Mouse (Mus musculus): ENCODE data around the gene Igf2r.
"Not testable (repeated sequence)": the region's sequence is repeated elsewhere in the genome, so short reads cannot be mapped to it uniquely, and the experiment has no call there.

Gene Igf2r

DNA sequence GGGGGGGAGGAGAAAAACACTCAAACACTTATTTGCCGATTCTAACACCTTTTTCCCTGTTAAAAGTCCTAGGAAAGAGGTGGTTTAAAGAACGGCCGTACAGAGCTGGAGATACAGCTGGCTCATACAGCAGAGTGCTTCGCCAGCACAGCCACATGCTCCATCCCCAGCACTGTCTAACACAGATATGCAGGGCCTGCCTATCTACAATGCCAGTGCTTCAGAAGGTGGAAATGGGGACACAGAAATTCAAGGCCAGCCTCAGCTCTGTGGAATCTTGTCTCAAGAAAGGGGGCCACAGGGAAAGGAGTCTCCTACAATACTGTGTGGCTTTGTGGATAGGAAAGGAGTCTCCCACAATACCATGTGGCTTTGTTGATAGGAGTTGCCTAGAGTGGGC is 52.0 kb downstream of the Igf2r start:
- DNase-seq (ENCODE audit: low spot score in 2 of 2), result no peak

DNA sequence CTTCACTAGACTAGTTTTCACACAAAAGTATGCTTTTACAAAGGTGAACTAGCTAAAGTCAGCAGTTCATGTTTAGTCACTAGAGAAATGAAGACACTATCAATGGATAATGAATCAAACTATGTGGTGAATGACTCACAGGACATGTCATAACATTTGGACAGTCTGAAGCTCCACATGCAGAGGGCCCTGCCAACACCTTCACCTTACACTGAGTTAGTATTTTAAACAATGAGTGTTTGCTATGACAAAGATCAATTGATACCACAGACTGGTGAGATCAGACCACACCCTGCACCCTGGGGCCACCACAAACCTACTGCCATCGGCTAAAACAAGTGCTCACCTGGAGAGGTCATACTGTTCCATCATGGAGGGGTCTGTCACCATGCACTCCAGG is 54.4 kb downstream of the Igf2r start:
- no peak for DNase-seq (ENCODE audit: low spot score in 2 of 2)

DNA sequence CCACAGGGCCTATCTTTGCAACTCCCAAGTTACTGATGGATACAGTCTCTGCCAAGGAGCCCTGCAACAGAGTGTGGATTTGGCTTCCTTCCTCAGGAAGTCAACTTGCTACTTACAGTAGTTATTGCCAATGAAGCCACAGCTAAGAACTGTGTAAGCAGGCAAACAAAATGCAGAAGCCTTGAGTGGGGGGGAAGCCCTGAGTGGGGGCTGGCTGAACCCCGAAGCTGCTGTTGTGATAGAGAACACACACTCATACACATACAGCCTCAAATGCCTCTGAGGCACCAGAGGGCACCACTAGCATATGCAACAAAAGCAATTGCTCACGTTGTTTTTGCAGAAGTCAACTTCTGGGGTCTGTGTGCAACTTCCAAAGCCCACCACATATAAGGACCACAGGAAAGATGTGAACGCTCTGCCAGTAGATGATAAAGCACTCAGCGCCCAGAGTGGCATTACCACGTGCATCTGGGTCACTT is 55.3 kb downstream of the Igf2r start:
- DNase-seq (ENCODE audit: low spot score in 2 of 2), result no peak

DNA sequence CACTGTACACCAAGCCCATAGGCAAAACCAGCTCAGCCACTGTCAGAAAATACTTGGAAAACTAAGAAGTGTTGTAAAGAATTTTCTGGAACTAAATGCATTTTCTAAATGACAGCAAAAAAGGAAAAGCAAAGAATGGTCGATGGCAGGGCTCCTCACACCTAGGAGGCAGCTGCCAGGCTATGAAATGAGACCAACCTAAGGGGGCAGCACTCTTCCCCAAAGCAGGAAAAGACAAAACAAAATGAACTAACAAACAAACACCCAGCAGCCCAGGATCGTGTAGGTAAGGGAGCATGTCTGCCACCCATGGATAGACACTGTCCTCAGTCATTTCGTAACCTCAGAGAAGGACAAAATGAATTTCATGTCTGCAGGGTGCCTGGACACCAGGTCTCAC is 56.5 kb downstream of the Igf2r start:
- DNase-seq (ENCODE audit: low spot score in 2 of 2), result no peak

DNA sequence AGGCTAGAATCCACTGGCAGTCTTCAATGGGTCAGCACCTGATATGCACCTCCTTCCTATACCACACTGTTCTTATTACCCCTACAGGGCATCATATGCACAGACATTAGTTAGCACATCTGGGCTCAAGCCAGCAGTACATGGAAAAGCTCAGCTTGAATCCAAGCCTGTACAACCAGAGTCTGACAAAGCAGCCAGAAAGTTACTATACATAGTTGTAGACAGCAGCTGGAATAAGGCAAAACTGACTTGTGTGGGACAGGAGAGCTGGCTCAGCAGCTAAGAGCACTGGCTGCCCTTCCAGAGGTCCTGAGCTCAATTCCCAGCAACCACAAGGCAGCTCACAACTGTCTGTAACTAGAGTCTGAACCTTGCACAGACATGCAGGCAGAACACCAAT is 57.3 kb downstream of the Igf2r start:
- no peak for DNase-seq (ENCODE audit: low spot score in 2 of 2)

DNA sequence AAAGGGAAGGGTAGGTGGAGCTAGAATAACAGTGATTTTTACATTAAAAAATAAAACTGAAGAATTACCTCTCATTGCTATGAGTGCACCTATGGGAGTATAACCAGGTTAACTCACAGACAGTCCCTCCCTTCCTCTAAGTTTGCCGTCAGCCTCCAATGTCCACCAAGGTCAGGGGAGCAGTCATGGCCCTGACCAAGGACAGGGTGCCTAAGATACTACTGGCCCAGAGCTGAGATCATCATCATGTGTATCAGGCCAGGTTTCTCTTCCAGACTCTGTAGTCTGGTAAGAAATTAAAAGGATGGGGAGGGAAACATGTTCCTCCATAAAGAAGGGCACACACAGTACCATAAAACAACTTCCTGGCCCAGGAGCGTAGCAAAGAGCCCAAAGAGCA is 58.5 kb downstream of the Igf2r start:
- no peak for DNase-seq (ENCODE audit: low spot score in 2 of 2)

DNA sequence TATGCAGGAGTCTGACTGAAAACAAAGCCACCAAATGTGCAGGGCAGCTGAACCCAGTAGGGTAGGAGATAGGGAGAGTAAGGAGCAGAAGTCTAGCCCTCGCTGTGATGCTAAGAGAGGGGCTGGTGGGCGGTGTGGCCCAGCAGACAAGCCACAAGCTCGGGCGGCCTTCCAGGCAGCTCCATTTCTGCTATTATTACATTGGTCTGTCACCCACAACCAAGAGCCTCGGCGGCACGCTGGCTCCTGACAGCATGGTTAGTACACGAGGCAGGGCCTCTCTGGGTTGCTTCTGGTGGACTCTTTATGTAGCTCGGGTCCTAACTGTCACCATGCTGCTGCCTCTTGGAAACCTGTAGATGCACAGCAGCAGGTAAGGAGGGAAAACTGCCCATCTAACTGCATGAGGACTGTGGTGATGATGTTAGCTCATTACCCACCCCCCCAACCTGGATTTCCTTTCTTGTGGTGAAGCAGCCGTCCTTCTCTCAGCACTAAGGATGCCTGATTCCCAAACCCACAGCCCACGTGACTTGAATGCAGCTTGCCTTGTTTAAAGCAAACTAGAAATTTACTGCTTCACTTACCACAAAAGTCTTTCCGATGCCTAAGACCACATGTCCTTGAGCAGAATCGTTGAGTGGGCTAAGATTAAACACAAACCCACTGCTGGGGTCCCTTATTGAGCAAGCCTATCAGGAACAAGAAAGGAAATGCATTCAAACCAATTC is 59.2 kb downstream of the Igf2r start:
- DNase-seq (ENCODE audit: low spot score in 2 of 2), result no peak

DNA sequence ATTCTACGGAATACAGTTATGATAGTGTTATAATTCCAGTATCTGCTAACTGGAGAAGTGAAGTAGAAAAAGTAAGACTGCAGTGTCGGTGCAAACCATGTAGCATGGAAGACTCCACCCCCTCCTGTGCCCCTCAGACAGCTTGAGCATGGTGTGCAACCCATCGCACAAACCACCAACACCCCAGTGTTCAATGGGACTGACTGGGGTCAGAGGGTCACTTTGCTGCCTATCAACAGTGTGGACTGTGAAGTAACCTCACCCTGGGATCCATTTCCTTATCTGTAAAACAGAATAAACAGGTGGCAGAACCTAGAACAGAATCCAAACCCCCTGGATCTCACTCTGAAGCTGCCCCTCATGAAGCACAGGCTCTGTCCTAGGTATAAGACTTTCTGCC is 61.1 kb downstream of the Igf2r start:
- DNase-seq (ENCODE audit: low spot score in 2 of 2), result no peak

DNA sequence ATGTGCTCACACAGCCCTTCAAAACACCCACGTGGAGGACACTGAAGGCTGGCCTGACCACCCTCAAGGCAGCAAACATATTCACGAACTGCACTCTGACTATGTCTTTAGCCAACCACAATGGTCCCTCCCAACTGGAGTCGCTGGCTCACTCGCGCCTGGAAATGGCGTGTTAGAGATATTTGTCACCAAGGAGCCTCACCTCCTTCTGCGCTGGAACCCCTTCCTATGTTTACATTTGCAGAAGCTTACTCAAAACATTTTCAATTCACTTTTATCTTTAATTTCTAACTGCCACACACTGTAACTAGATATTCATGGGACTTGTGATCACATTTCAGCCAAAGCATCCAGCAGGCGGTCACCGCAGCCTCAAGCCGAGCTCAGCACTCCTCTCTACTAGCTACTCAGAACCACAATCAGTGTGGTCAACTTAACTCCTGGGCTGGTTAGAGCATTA is 62.8 kb downstream of the Igf2r start:
- DNase-seq (ENCODE audit: low spot score in 2 of 2), result no peak

DNA sequence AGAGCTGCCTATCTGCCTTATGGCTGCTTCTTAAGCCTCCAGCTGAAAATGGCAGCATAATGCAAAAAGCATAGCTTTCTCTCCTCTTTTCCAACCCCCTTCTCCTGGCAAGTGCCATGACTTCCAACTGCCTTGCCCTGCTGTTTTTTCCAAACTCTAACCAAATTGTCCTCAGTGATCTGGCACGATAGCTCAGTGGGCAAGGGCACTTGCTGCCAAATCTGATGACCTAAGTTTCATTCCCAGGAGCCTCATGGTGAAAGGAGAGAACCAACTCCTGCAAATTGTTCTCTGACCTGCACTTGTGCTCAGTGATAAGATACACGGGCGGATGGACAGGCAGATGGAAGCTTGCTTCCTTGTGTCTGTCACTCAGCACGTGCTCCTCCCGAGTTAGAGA is 66.6 kb downstream of the Igf2r start:
- DNase-seq (ENCODE audit: low spot score in 2 of 2), result no peak

DNA sequence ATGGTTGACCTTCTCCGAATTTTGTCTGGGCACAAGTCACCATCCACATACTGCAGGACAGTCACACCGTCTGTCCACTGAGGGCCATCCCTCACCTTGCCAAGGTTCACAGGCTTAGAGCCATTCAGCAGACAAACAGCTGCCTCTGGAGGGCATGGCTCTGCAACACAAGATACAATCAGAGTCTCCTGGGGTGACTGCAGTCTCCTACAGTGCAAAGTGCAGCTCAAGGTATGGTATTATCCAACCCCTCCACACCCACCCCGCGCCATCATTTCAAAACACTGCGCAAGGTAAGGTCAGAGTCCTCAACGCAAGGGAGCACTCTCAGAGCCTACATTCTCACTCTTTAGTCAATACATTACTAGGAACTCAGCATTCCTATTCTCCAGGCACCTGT is 69.1 kb downstream of the Igf2r start:
- no peak for DNase-seq (ENCODE audit: low spot score in 2 of 2)

DNA sequence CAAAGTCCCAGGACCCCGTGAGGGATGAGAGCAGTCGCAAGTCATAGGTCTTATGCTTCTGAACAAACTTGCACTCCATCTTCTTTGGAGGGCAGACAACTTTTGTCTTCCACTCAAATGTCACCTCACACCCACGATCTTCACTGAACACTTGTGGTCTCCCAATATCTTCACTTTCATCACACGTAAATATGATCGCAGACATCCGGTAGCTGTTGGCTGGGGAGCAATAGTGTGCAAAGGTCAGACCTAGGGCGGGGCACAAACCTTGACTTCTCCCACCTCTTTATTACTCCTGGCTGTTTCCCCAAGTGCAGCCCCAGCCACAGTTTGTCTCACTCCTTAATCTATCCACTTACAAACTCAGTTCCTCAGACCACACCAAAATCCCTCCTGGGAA is 77.6 kb downstream of the Igf2r start:
- DNase-seq (ENCODE audit: low spot score in 2 of 2), result no peak

DNA sequence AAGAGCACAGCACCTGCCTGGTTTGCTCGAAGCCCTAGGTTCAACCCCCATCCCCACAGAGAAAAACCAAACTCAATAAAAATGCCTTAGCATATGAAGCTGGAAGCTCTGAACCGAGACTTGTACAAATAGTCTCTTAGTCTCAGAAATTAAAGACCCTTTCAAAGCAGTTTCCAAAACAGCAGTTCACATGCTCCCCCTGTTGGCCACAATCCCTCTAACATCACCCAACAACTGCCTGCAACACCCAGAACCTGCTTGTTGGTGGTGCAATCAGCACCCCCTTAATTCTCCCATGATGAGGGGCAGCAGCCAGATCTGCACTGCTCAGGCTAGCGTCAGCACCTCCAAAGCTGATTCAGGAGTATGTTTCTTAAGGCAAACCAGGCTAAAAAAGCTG is 79.9 kb downstream of the Igf2r start:
- DNase-seq (ENCODE audit: low spot score in 2 of 2), result peak in 1 of 2 experiments; percentile 60

DNA sequence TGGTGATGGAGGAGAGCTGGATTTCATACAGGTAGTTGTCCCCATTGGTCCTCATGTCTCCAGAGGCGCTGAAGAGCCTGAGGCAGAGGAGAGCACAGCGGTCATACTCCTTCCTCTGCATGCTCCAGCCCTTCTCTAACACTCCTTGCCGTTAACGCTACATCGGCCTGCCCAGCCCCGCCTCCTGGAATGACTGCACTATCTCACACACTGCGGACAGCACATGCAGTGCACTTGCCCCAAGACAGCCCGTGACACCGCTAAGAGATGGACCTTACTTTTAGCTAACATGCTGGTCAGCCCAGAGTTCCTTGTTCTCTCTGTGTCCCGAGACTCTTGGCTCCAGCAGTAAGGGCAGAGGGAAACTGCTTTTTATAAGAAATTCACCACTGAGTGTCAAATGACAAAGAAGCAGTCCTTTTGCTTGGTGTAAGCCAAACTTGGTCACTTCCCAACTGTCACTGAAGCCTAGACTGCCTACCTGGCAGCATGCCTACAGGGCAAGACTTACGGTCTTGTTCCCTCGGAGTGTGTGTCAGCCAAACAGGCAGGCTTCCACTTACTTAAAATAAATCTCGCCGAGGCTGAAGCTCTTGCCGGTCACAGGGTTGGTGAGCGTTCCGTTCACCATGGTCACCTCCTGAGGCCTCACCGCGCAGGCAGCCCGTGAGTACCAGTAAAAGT is 80.9 kb downstream of the Igf2r start:
- peak in 1 of 2 experiments; percentile 35 for DNase-seq (ENCODE audit: low spot score in 2 of 2)

DNA sequence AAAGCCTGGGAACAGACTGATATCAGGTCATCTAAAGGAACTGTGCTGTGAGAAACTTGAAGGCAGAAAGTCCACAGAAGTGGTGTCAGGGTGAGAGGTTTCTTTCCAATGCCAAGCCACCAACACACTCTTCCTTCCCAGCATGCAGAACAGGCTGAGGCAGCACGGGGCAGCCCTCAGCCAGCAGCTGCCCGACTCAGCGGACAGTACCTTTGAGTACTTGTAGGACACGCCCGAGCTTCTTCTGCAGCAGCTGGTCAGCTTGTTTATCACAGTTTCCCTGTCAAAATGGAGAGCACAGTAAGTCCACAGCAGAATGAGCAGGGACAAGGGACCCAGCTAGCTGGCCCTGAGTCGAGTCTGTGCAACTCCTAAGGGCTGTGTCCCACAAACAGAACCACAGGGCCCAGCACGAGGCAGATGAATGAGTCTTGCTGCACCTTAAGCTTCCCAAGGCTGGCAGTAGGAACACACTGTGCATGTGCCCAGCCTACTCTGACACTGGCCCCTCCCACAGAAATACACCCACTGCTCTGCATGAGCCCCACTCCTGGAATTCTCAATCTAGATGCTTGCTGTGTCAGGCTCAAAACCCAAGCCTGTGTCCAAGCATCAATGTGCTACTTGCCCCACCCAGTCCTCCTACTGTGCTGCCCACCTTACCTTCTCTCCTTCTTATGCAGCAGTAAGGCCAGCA is 84.4 kb downstream of the Igf2r start:
- no peak for DNase-seq (ENCODE audit: low spot score in 2 of 2)

DNA sequence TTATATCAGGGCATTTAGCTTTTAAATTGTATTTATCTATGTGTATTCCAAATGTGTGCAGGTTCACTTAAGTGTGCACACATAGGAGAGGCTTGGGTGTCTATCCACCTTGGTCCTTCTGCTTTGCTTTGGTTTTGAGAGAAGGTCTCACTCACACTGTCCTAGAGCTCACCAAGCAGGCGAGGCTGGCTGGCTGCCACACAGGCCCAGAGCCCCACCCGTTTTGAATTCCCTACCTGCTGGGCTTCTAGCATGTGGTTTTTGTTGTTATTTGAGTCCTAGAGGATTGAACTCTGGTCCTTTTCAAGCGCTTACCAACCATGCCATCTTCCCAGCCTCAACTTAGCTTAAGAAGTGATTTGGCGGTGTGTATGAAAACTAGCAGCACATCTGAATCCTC is 85.1 kb downstream of the Igf2r start:
- no peak for DNase-seq (ENCODE audit: low spot score in 2 of 2)

DNA sequence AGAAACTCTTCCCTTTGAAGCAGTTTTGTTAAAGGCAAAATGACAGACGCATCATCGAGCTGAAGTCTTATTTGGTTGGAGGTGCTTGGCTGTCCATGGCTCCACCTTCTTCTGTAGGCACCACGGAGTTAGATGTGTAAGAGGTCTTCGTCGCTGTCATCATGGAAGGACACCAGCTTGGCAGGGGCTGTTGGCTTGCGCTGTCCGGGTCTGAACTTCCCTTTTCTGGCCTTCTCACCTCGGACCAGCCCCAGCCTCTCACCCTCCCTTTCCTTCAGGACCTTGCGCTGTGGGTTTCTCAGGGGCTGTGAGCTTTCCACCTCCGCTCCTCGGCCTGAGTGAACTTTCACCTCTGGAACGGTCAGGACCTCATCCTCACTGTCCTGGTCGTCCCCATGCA is 85.9 kb downstream of the Igf2r start:
- DNase-seq (ENCODE audit: low spot score in 2 of 2), result no peak

DNA sequence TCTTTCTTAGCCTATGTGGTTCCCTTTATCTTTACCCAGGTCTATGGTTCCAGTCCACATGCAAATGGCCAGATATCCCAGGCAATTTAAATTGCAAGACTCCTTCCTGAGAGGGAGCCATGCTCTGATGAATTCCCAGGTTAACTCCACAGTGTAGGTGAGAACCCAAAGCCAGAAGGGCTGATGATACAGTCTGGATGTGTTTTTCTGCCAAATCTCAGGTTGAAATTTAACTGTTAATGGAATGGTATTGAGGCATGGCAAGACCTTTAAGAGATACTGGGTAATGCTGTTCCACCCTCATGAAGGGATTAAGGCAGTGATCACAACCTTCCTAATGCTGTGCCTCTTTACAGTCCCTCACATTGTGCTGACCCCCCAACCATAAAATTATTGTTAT is 91.2 kb downstream of the Igf2r start:
- no peak for DNase-seq (ENCODE audit: low spot score in 2 of 2)

DNA sequence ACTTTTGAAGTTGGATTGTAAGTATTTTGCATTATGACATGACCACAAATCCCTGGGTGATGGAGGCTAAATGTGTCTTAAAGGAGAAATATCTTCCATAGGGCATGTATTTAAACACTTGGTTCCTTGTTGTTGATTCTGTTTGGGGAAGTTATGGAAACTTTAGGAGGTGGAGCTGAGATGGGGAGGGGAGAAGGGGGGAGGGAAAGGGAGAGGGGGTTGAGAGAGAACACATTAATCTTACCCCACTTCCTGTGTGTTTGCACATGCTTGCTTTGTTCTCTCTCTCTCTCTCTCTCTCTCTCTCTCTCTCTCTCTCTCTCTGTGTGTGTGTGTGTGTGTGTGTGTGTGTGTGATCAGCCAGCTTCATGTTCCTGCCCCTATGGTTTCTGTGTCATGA is 92.3 kb downstream of the Igf2r start:
- DNase-seq (ENCODE audit: low spot score in 2 of 2), result no peak

DNA sequence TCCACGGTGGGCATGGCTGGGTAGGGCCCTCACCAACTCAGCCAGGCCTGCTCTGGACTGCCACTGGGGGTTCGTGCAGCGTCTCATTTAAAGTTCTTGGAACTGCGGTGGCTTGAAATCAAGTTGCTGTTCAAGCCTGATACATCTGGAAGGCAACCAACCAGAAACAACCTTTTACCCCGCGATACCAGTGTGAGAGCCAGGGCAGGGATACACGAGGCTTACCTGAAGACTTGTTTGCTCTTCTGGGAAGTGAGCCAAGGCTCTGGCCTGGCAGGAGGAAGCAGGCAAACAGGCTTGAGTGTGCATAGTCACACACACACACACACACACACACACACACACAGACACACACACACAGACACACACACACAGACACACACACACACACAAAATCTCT is 93.8 kb downstream of the Igf2r start, which contains the start of gene Slc22a1:
Gene Slc22a1 (minus strand): TSS at position 184 of the 400 bp plus-strand sequence.
- DNase-seq (ENCODE audit: low spot score in 2 of 2), result no peak

DNA sequence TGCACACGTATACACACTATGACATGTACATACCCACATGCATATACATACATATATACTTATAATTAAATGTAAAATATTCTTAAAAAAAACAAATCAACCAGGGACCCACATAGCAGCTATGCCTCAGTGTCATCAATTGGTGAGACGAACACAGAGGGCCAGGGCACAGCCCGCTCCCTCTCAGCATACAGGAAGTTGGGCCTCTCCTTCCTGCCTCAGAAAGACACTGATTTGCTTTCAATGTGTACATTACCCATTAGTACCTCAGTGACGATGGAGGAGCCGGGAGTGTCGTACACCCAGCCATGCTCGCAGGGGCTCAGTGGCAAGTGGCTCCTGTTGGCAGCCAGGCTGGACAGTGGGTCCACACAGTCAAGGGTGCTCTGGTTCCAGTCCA is 94.5 kb downstream of the Igf2r start:
- not testable (repeated sequence) for DNase-seq (ENCODE audit: low spot score in 2 of 2)

DNA sequence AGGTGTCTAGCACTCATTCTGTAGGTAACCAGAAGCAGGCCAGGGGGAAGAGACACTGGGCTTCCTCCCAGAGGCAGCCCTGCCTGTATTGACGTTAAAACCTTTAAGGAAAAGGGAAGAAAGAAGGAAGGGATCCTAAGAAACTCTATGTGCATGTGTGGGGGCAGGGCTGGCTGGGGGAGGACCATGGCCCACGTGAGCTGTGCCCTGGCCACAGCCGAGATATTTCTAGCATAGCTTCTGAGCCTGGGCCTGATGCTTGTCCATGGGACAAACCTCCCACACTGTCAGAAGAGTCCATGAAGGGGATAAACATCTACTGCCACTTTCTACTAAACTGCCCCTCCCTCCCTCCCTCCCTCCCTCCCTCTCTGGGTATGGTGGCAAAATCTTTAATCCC is 95.6 kb downstream of the Igf2r start:
- DNase-seq (ENCODE audit: low spot score in 2 of 2), result no peak

All from frontal cortex, postnatal 10 days (tissue).